ENCODE assay signal across 12 mouse cellular contexts in the genomic region with DNA sequence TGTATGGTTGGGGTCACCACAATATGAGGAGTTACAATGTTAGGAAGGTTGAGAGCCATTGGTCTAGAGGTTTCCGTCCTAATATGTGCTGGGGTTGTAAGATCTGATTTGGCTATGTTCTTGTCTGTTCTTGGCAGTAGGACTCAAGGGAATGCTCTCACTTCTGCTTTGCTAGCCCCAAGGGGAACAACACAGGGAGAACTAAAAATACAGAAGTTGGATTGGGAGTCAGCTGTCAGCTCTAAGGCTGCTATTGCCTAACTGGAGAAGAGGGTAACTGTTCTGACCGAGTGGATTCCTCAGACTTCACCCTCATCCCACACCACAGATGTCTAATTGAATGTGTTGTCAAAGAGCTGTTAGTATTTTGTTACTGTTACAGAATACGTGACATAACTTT.
DNase-seq lines count a peak whose midpoint lies in the region; ATAC-seq and TF ChIP-seq lines count a peak whose summit lies in the region.
"Had no signal": no experiment of that assay in that cellular context is flagged by ENCODE, and none has a peak within 500 bp of the region (broad histone marks: within the 10 kb centered on the region; RNA-seq: fewer than 3 reads in every experiment).

No protein-coding gene starts in this region.

- peak; percentile 40 for DNase-seq in kidney, adult 2 months
- no peak for DNase-seq in kidney, adult 11 months
- peak; percentile 16 for DNase-seq in 416B (ENCODE audit: low read depth)
- peak; percentile 43 for DNase-seq in NIH3T3 (ENCODE audit: low read depth)
- DNase-seq in lung, postnatal 25 days (ENCODE audit: low spot score), result peak; percentile 70
- DNase-seq in hindbrain, embryonic 10.5 days (ENCODE audit: low spot score), result no peak
- DNase-seq: lung, embryonic 14.5 days had no signal

- H3K9ac ChIP-seq in hindbrain, embryonic 13.5 days, result no peak overlapping the region
- H3K9ac ChIP-seq: intestine, embryonic 15.5 days; lung, embryonic 14.5 days; neural tube, embryonic 12.5 days had no signal

- ATAC-seq in hindbrain, embryonic 13.5 days (ENCODE audit: low FRiP score), result no peak
- ATAC-seq: intestine, embryonic 15.5 days had no signal

- no peak overlapping the region for H3K4me2 ChIP-seq in hindbrain, embryonic 13.5 days
- H3K4me2 ChIP-seq: intestine, embryonic 15.5 days; lung, embryonic 14.5 days; neural tube, embryonic 12.5 days had no signal

- no peaks in the 10 kb centered on the region for H3K27me3 ChIP-seq in kidney, adult 2 months (replicated peaks; ENCODE audit: control insufficient read depth, insufficient read depth, low read length)
- H3K27me3 ChIP-seq in hindbrain, embryonic 13.5 days, result no peaks in the 10 kb centered on the region
- H3K27me3 ChIP-seq in hindbrain, embryonic 10.5 days (ENCODE audit: insufficient read depth, poor library complexity, severe bottlenecking), result no peaks in the 10 kb centered on the region
- H3K27me3 ChIP-seq: intestine, embryonic 15.5 days; neural tube, embryonic 12.5 days had no signal

- WGBS in kidney, adult 2 months, result 68% methylated on average over 3 of the region's 3 CpGs
- 88% methylated on average over 3 of the region's 3 CpGs for WGBS in hindbrain, embryonic 13.5 days
- 86% methylated on average over 3 of the region's 3 CpGs for WGBS in hindbrain, embryonic 10.5 days

- no peak overlapping the region for H3K4me3 ChIP-seq in kidney, adult 2 months (ENCODE audit: insufficient read depth, low read depth, low read length)
- no peak overlapping the region for H3K4me3 ChIP-seq in hindbrain, embryonic 13.5 days
- no peak overlapping the region for H3K4me3 ChIP-seq in hindbrain, embryonic 10.5 days
- H3K4me3 ChIP-seq: intestine, embryonic 15.5 days; left cerebral cortex, adult 2 months; neural tube, embryonic 12.5 days had no signal

- no peaks in the 10 kb centered on the region for H3K9me3 ChIP-seq in hindbrain, embryonic 13.5 days
- peaks cover 4% of the 10 kb centered on the region; the same call in 1 of the 2 replicates for H3K9me3 ChIP-seq in hindbrain, embryonic 10.5 days
- H3K9me3 ChIP-seq: intestine, embryonic 15.5 days; neural tube, embryonic 12.5 days had no signal

- TF ChIP-seq POLR2A in kidney, adult 2 months (IDR thresholded peaks at IDR 0.05; ENCODE audit: low read depth, low read length), result no peak

- H3K27ac ChIP-seq in kidney, adult 2 months (ENCODE audit: insufficient read depth, low read depth, low read length), result 0 out of 2 replicates have a peak overlapping the region, but pooled peaks have one; percentile 26
- no peak overlapping the region for H3K27ac ChIP-seq in hindbrain, embryonic 13.5 days
- H3K27ac ChIP-seq in hindbrain, embryonic 10.5 days, result no peak overlapping the region
- H3K27ac ChIP-seq: intestine, embryonic 15.5 days; left cerebral cortex, adult 2 months; neural tube, embryonic 12.5 days had no signal

- no peaks in the 10 kb centered on the region for H3K36me3 ChIP-seq in kidney, adult 2 months (ENCODE audit: control insufficient read depth, insufficient read depth, low read length)
- H3K36me3 ChIP-seq in hindbrain, embryonic 13.5 days, result no peaks in the 10 kb centered on the region
- no peaks in the 10 kb centered on the region for H3K36me3 ChIP-seq in hindbrain, embryonic 10.5 days
- H3K36me3 ChIP-seq: G1E; intestine, embryonic 15.5 days; neural tube, embryonic 12.5 days had no signal

- H3K4me1 ChIP-seq in kidney, adult 2 months (ENCODE audit: control insufficient read depth, insufficient read depth, low read length), result no peaks in the 10 kb centered on the region
- H3K4me1 ChIP-seq in hindbrain, embryonic 13.5 days (replicated peaks), result no peaks in the 10 kb centered on the region
- H3K4me1 ChIP-seq in hindbrain, embryonic 10.5 days (replicated peaks), result no peaks in the 10 kb centered on the region
- H3K4me1 ChIP-seq: intestine, embryonic 15.5 days; neural tube, embryonic 12.5 days had no signal

- no peak for TF ChIP-seq CTCF in kidney, adult 2 months (conservative IDR thresholded peaks at IDR 0.05; ENCODE audit: insufficient read depth, insufficient read length, low read depth, low read length)

Comparison
In these comparisons a context has a peak if more than half of its experiments do, and no peak if none do; other contexts are left out.
1. DNase-seq: peak in kidney, adult 2 months (single experiment), 416B (single experiment), NIH3T3 (single experiment) and lung, postnatal 25 days (single experiment); none in kidney, adult 11 months (single experiment) and hindbrain, embryonic 10.5 days (single experiment).